ENCODE assay signal across 22 mouse cellular contexts in the genomic region with DNA sequence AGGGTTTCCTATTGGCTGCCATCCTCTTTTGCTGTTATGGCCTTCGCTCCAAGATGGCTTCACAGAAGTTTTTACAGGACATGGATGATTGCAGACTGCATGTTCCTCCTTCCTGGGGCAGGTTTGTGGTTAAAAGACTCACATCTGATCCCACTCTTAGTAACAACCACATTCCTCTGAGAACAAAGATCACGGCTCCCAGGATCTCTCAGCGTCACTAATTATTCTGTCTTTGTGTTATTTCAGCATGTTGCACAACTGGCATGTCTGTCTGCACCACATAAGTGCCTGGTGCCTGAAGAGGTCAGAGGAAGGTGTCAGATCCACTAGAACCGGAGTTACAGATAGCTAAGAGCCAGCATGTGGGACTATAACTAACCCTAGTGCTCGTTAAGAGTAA. TPM values are rescaled to one million over a fixed set of nuclear protein-coding genes. Genes with fewer than 3 reads are reported as not detected.
DNase-seq lines count a peak whose midpoint lies in the region; ATAC-seq and TF ChIP-seq lines count a peak whose summit lies in the region.
"Had no signal": no experiment of that assay in that cellular context is flagged by ENCODE, and none has a peak within 500 bp of the region (broad histone marks: within the 10 kb centered on the region; RNA-seq: fewer than 3 reads in every experiment).

No protein-coding gene starts in this region.

- H3K4me3 ChIP-seq in forebrain, embryonic 11.5 days (ENCODE audit: low read depth, low read length), result no peak overlapping the region
- H3K4me3 ChIP-seq in forebrain, embryonic 10.5 days, result no peak overlapping the region
- H3K4me3 ChIP-seq in kidney, adult 2 months (ENCODE audit: insufficient read depth, low read depth, low read length), result no peak overlapping the region
- no peak overlapping the region for H3K4me3 ChIP-seq in kidney, embryonic 14.5 days (ENCODE audit: low read length)
- H3K4me3 ChIP-seq in C2C12 (ENCODE audit: insufficient read depth, poor library complexity, severe bottlenecking), result no peak overlapping the region
- H3K4me3 ChIP-seq: embryonic facial prominence, embryonic 10.5 days; embryonic facial prominence, embryonic 12.5 days; forebrain, embryonic 13.5 days; forebrain, embryonic 15.5 days had no signal

- H3K36me3 ChIP-seq in forebrain, embryonic 11.5 days (ENCODE audit: control insufficient read depth, insufficient read depth, low read length), result no peaks in the 10 kb centered on the region
- no peaks in the 10 kb centered on the region for H3K36me3 ChIP-seq in forebrain, embryonic 10.5 days (replicated peaks)
- no peaks in the 10 kb centered on the region for H3K36me3 ChIP-seq in kidney, adult 2 months (ENCODE audit: control insufficient read depth, insufficient read depth, low read length)
- H3K36me3 ChIP-seq in kidney, embryonic 14.5 days (ENCODE audit: control insufficient read depth, insufficient read depth, low read length), result no peaks in the 10 kb centered on the region
- no peaks in the 10 kb centered on the region for H3K36me3 ChIP-seq in C2C12 (ENCODE audit: control insufficient read depth, insufficient read depth)
- H3K36me3 ChIP-seq: embryonic facial prominence, embryonic 10.5 days; embryonic facial prominence, embryonic 12.5 days; forebrain, embryonic 15.5 days had no signal

- POLR2A ChIA-PET in Patski (lab: Charles Lee), result no interaction called here

- no peak overlapping the region for H3K9ac ChIP-seq in forebrain, embryonic 11.5 days (ENCODE audit: low read length)
- H3K9ac ChIP-seq in kidney, embryonic 14.5 days (ENCODE audit: low read depth, low read length), result no peak overlapping the region
- H3K9ac ChIP-seq: embryonic facial prominence, embryonic 12.5 days; forebrain, embryonic 13.5 days; forebrain, embryonic 15.5 days; forebrain, postnatal 0 days had no signal

- CTCF ChIA-PET in Patski (lab: Charles Lee), result interaction anchor here (2.5 kb wide), 1 partner anchor 123 kb away, joined by 9 read pairs; a partner anchor contains a TSS

- ATAC-seq in forebrain, embryonic 11.5 days (replicated peaks; ENCODE audit: low FRiP score), result no peak
- no peak for ATAC-seq in kidney, embryonic 14.5 days (ENCODE audit: low FRiP score, low TSS enrichment)
- peak; percentile 82 for ATAC-seq in Patski
- ATAC-seq: forebrain, embryonic 13.5 days; forebrain, embryonic 15.5 days; forebrain, postnatal 0 days had no signal

- no peaks in the 10 kb centered on the region for H3K79me3 ChIP-seq in C2C12 (ENCODE audit: low read depth)

- no peaks in the 10 kb centered on the region for H3K9me3 ChIP-seq in forebrain, embryonic 11.5 days (ENCODE audit: control insufficient read depth, low read length)
- H3K9me3 ChIP-seq in forebrain, embryonic 10.5 days, result no peaks in the 10 kb centered on the region
- no peaks in the 10 kb centered on the region for H3K9me3 ChIP-seq in kidney, embryonic 14.5 days (ENCODE audit: control insufficient read depth, low read length)
- H3K9me3 ChIP-seq: embryonic facial prominence, embryonic 10.5 days; embryonic facial prominence, embryonic 12.5 days; forebrain, embryonic 13.5 days; forebrain, embryonic 15.5 days had no signal

- peak; percentile 26 for DNase-seq in forebrain, embryonic 11.5 days (ENCODE audit: low spot score)
- no peak for DNase-seq in forebrain, embryonic 10.5 days (ENCODE audit: extremely low spot score, low spot score)
- peak; percentile 34 for DNase-seq in kidney, adult 2 months
- peak; percentile 87 for DNase-seq in Patski (ENCODE audit: low read depth, low spot score)
- DNase-seq in spleen, adult 12 weeks (ENCODE audit: low spot score), result no peak
- no peak for DNase-seq in right cerebral cortex, adult 18-20 months
- DNase-seq: adrenal gland, adult 2 months; adrenal gland, postnatal 10 days; adrenal gland, postnatal 25 days; B cell, adult 2 months; cerebellum, adult 11 months; cerebellum, adult 2 months; cerebellum, adult 9-10 months; cerebellum, postnatal 10 days; cerebellum, postnatal 25 days; forebrain, postnatal 0 days had no signal

- H3ac ChIP-seq in C2C12 (ENCODE audit: control insufficient read depth, insufficient read length, low read depth), result no peak overlapping the region

- H3K27ac ChIP-seq in forebrain, embryonic 11.5 days (ENCODE audit: low read depth, low read length), result no peak overlapping the region
- no peak overlapping the region for H3K27ac ChIP-seq in forebrain, embryonic 10.5 days
- H3K27ac ChIP-seq in kidney, adult 2 months (ENCODE audit: insufficient read depth, low read depth, low read length), result no peak overlapping the region
- no peak overlapping the region for H3K27ac ChIP-seq in kidney, embryonic 14.5 days (ENCODE audit: low read depth, low read length)
- H3K27ac ChIP-seq: embryonic facial prominence, embryonic 10.5 days; embryonic facial prominence, embryonic 12.5 days; forebrain, embryonic 13.5 days; forebrain, embryonic 15.5 days had no signal

- H3K27me3 ChIP-seq in forebrain, embryonic 11.5 days (ENCODE audit: control insufficient read depth, insufficient read depth, low read length), result no peaks in the 10 kb centered on the region
- no peaks in the 10 kb centered on the region for H3K27me3 ChIP-seq in forebrain, embryonic 10.5 days (ENCODE audit: poor library complexity, severe bottlenecking)
- H3K27me3 ChIP-seq in kidney, adult 2 months (replicated peaks; ENCODE audit: control insufficient read depth, insufficient read depth, low read length), result no peaks in the 10 kb centered on the region
- H3K27me3 ChIP-seq in kidney, embryonic 14.5 days (ENCODE audit: control insufficient read depth, insufficient read depth, low read length), result no peaks in the 10 kb centered on the region
- H3K27me3 ChIP-seq in C2C12 (ENCODE audit: control insufficient read depth, insufficient read depth, insufficient read length) (no peaks in the 10 kb centered on the region), Patski (no peaks in the 10 kb centered on the region)
- H3K27me3 ChIP-seq: embryonic facial prominence, embryonic 12.5 days; forebrain, embryonic 13.5 days; forebrain, embryonic 15.5 days had no signal

- no peak for TF ChIP-seq CTCF in kidney, adult 2 months (conservative IDR thresholded peaks at IDR 0.05; ENCODE audit: insufficient read depth, insufficient read length, low read depth, low read length)
- no peak for TF ChIP-seq CTCF in C2C12 (IDR thresholded peaks at IDR 0.05; ENCODE audit: control insufficient read depth, insufficient read depth, insufficient read length)
- TF ChIP-seq CTCF in Patski (IDR thresholded peaks at IDR 0.05), result no peak

- H3K4me2 ChIP-seq in forebrain, embryonic 11.5 days (ENCODE audit: low read depth, low read length, severe bottlenecking), result no peak overlapping the region
- H3K4me2 ChIP-seq in kidney, embryonic 14.5 days (replicated peaks; ENCODE audit: low read depth, low read length), result no peak overlapping the region
- H3K4me2 ChIP-seq: embryonic facial prominence, embryonic 12.5 days; forebrain, embryonic 13.5 days; forebrain, embryonic 15.5 days had no signal

- 64% methylated on average over 5 of the region's 5 CpGs for WGBS in forebrain, embryonic 11.5 days
- 73% methylated on average over 5 of the region's 5 CpGs for WGBS in forebrain, embryonic 10.5 days
- WGBS in kidney, adult 2 months, result 58% methylated on average over 5 of the region's 5 CpGs
- 73% methylated on average over 5 of the region's 5 CpGs for WGBS in kidney, embryonic 14.5 days

- in situ Hi-C loops in Patski (cut with MboI; ENCODE audit: low pct_unique_long_range_greater_than_20kb), result loop anchor here (5.0 kb wide), 1 partner anchor 122 kb away; a partner anchor contains a TSS

- no peaks in the 10 kb centered on the region for H3K79me2 ChIP-seq in C2C12 (ENCODE audit: control insufficient read depth, insufficient read depth)

- H3K4me1 ChIP-seq in forebrain, embryonic 11.5 days (replicated peaks; ENCODE audit: control insufficient read depth, insufficient read depth, low read length), result no peaks in the 10 kb centered on the region
- H3K4me1 ChIP-seq in forebrain, embryonic 10.5 days, result peaks cover 6% of the 10 kb centered on the region
- H3K4me1 ChIP-seq in kidney, adult 2 months (ENCODE audit: control insufficient read depth, insufficient read depth, low read length), result peaks cover 7% of the 10 kb centered on the region; the same call in 1 of the 2 replicates
- 0 out of 2 replicates have a peak, but pooled peaks cover under 1% of the 10 kb centered on the region for H3K4me1 ChIP-seq in kidney, embryonic 14.5 days (ENCODE audit: control insufficient read depth, insufficient read depth, low read length)

- no peak for TF ChIP-seq POLR2A in kidney, adult 2 months (IDR thresholded peaks at IDR 0.05; ENCODE audit: low read depth, low read length)

TF ChIP-seq in C2C12, 6 proteins besides CTCF, POLR2A, EP300 and RAD21:
- TF ChIP-seq MYOG (IDR thresholded peaks at IDR 0.05; ENCODE audit: control insufficient read depth, extremely low read depth, insufficient read length) (no peak), CEBPB (IDR thresholded peaks at IDR 0.05; ENCODE audit: low read depth) (peak; percentile 43), MAX (IDR thresholded peaks at IDR 0.05) (no peak)

RNA-seq across cellular contexts. Expression of a gene that starts 7.2 kb away (rescaled TPM):
- 0.92 and 1.6 TPM in 2 replicates for polyA plus RNA-seq in forebrain, embryonic 11.5 days (2014; fragmentation: Nextera tagmentation; extraction: Ambion mirVana)
- 0.15 and 0.38 TPM in 2 replicates for polyA plus RNA-seq in forebrain, embryonic 10.5 days (2016; fragmentation: Nextera tagmentation; extraction: Ambion mirVana)
- 0.41 and 0.88 TPM in 2 replicates for polyA plus RNA-seq in kidney, adult 2 months (2012; rRNA removed)
- 0.20 and 0.27 TPM in 2 replicates for polyA plus RNA-seq in kidney, embryonic 14.5 days (2014; fragmentation: Nextera tagmentation; extraction: Ambion mirVana)
- polyA plus RNA-seq in C2C12 (2012; fragmentation: generic; extraction: Trizol) (not detected), Patski (2021) (0.06 TPM)

Comparison
In these comparisons a context has a peak if more than half of its experiments do, and no peak if none do; other contexts are left out.
1. DNase-seq: peak in forebrain, embryonic 11.5 days (single experiment), kidney, adult 2 months (single experiment) and Patski (single experiment); none in forebrain, embryonic 10.5 days (single experiment), spleen, adult 12 weeks (single experiment) and right cerebral cortex, adult 18-20 months (single experiment).